Comparison of ENCODE assay signal across 8 mouse cellular contexts in the genomic region with DNA sequence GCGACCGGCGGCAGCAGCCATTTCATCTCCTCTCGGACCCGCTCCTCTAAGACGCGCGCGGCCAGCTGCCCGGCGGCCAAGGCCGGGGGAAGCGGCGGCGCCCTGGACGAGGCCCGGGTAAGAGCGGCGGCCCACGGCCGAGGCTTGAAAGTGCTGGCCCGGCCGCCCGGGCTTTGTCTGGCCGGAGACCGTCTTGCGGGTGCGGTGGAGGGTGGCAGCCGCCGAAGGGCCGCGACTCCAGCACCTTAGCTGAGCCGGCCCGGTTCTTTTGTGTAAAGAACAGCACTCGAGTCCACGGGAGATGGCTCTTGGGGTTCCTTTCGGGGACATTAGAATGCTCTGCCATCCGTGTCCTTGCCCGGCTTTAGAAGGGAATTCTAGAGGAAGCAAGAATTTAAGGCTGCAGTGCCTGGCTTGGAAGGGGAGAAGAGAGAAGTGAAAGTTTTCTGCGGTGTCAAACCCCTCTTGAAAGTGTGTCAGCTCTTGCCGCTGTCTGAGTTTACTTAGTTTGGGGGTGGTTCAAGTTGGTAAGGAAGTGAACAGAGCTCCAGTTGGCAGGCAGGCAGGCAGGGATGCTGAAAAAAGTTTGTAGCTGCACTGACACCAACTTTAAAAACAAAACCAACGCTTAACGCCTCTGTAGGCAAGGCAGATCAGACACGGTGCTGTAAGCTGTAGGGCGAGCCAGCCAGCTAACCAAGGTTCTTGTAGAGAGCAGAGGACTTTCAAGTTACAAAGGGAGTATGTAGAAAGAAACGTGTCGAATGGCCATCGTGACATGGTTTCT. TPM values are rescaled to one million over a fixed set of nuclear protein-coding genes. Genes with fewer than 3 reads are reported as not detected.
DNase-seq lines count a peak whose midpoint lies in the region; ATAC-seq lines count a peak whose summit lies in the region.

No protein-coding gene starts in this region.

- WGBS in hindbrain, embryonic 13.5 days = under 1% methylated on average over 48 of the region's 48 CpGs

- H3K36me3 ChIP-seq in hindbrain, embryonic 13.5 days = no peaks in the 10 kb centered on the region

- peak overlapping the region; percentile 99 for H3K27ac ChIP-seq in hindbrain, embryonic 13.5 days

- H3K9me3 ChIP-seq in hindbrain, embryonic 13.5 days = no peaks in the 10 kb centered on the region

- H3K27me3 ChIP-seq in hindbrain, embryonic 13.5 days = no peaks in the 10 kb centered on the region

- peak overlapping the region; percentile 98 for H3K9ac ChIP-seq in hindbrain, embryonic 13.5 days

- peak; percentile 66 for DNase-seq in MN1 (ENCODE audit: low spot score)
- peak; percentile 79 for DNase-seq in cerebellum, postnatal 10 days
- DNase-seq in frontal cortex, postnatal 14 days (ENCODE audit: low spot score in 2 of 2) = peak; percentile 19 to 30
- peak; percentile 29 for DNase-seq in left cerebral cortex, adult 11 months (ENCODE audit: low spot score)
- DNase-seq in lung, postnatal 36 days = peak; percentile 81
- DNase-seq in retina, postnatal 1 day = peak; percentile 71
- peak; percentile 47 for DNase-seq in urinary bladder, postnatal 25 days (ENCODE audit: low spot score)

- peak overlapping the region; percentile 83 for H3K4me2 ChIP-seq in hindbrain, embryonic 13.5 days

- peak; percentile 72 for ATAC-seq in hindbrain, embryonic 13.5 days (ENCODE audit: low FRiP score)

- H3K4me1 ChIP-seq in hindbrain, embryonic 13.5 days (replicated peaks) = peaks cover 17% of the 10 kb centered on the region

- H3K4me3 ChIP-seq in hindbrain, embryonic 13.5 days = peak overlapping the region; percentile 95

RNA-seq across cellular contexts. Expression of gene Atad2b, which starts 0.8 kb away (rescaled TPM):
- 13.9 and 14.8 TPM in 2 replicates for polyA plus RNA-seq in hindbrain, embryonic 13.5 days (2015; fragmentation: Nextera tagmentation; extraction: Ambion mirVana)

RNA-seq across cellular contexts. Expression of gene Ubxn2a, which starts 10.5 kb away (rescaled TPM):
- 41.4 and 42.7 TPM in 2 replicates for polyA plus RNA-seq in hindbrain, embryonic 13.5 days (2015; fragmentation: Nextera tagmentation; extraction: Ambion mirVana)

RNA-seq across cellular contexts. Expression of gene Mfsd2b, which starts 43.8 kb away (rescaled TPM):
- polyA plus RNA-seq in hindbrain, embryonic 13.5 days (2015; fragmentation: Nextera tagmentation; extraction: Ambion mirVana) = 2.6 and 2.8 TPM in 2 replicates

Comparison
In these comparisons a context has a peak if more than half of its experiments do, and no peak if none do; other contexts are left out.
1. Peak in every context shown above with its lines: DNase-seq, ATAC-seq, H3K4me3 ChIP-seq and H3K27ac ChIP-seq.
2. DNase-seq: peak in every context shown above with its lines; median percentile 81 in lung, postnatal 36 days; 79 in cerebellum, postnatal 10 days; 71 in retina, postnatal 1 day; 66 in MN1; 47 in urinary bladder, postnatal 25 days; 29 in left cerebral cortex, adult 11 months; 24 in frontal cortex, postnatal 14 days.